Mouse (Mus musculus): ENCODE measurements at regions not wholly inside any gene's neighbourhood (a gene's known extent, or its start where the extent isn't known, plus 50 kb on each side); places are given as distances from the start of the nearest gene placed in this dataset.

DNA sequence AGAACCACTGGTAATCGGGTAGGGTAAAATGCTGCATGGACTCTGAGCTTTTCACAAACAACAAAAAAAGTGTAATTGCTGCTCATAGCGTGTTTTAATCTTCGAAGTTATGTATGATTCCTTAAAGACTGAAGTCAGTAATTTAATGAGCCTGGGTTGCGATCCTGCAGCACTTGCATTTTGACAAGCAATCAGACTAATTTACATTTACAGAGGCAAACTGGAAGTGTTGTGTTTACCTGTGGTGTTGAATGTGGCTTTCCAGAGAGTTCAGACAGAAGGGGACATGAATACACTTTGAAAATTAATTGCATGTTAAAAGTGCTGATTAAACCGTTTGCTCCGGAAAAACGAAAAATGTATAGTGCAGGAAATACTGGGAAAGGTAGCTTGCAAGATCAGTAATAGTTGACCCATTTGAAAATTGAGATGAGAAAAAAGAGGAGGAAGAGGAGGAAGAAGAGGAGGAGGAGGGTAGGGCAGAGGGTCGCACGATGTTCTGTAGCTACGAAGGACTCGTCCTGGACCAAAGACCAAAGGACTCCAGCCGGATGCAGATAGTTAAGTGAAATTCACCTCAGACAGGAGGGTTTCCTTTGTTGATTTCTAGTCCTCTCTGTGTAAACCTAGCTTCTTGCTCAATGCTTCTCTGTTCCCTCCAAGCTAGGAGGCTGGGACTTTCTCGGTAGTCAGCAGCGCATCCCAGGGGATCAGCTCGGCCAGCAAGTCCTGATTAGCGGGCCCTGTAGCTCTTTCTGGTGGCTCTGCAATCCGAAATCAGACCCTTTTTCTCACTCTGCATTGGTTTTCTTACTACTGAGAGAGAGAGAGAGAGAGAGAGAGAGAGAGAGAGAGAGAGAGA lies 1589.0 kb downstream of the 4930444P10Rik start:
- Histone ChIP-seq H3K27ac (ENCODE audit: low read depth, low read length) (no peak overlapping the region), H3K9me3 (ENCODE audit: low read length) (no peaks in the 10 kb centered on the region), H3K27me3 (ENCODE audit: insufficient read depth, low read length) (peaks cover 37% of the 10 kb centered on the region), H3K4me1 (ENCODE audit: insufficient read depth) (no peaks in the 10 kb centered on the region), H3K36me3 (ENCODE audit: insufficient read depth) (no peaks in the 10 kb centered on the region), H3K9ac (no peak overlapping the region), H3K4me3 (ENCODE audit: low read depth, low read length) (no peak overlapping the region), H3K4me2 (ENCODE audit: low read depth) (no peak overlapping the region)
- ATAC-seq (peak; percentile 37; the same call in 1 of the 2 replicates), DNase-seq (peak; percentile 75)
- no peak for TF ChIP-seq CTCF (IDR thresholded peaks at IDR 0.05; ENCODE audit: low read depth)
- whole genome bisulfite sequencing, result 8% methylated on average over 17 of the region's 17 CpGs

DNA sequence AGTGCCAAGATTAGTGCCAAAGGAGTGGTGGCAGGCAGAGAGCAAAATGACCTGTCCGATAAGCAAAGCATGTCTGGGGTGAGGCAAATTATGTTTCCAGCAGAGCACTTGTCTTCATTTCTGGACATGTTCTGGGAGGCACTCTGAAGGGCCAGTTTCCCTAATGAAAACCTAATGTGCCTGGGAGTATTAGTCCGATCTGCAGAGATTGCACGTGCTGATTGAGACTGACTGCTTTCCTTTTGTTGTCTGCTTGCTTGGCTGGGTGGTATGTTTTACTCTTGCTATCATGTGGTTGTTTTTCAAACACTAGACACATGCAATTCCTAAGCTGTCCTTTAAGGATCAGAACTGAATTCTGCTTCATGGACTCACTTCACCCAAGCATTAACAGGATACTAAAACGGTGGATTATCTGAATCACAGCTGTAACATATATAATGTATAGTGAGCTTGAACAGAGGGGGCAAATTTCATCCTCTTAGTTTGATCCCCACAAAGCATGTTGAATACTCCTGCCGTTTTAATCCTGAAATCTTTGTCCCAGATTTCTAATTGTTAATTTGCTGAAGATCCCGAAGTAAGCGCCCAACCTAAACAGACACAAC lies 1589.8 kb downstream of the 4930444P10Rik start:
- TF ChIP-seq CTCF (IDR thresholded peaks at IDR 0.05; ENCODE audit: low read depth), result no peak
- ATAC-seq (no peak), DNase-seq (no peak)
- WGBS, result 28% methylated on average over 7 of the region's 7 CpGs
- no peaks in the 10 kb centered on the region for H3K4me1 ChIP-seq (ENCODE audit: insufficient read depth)
- H3K36me3 ChIP-seq (ENCODE audit: insufficient read depth), result no peaks in the 10 kb centered on the region
- H3K9ac ChIP-seq, result no peak overlapping the region
- H3K4me2 ChIP-seq (ENCODE audit: low read depth), result no peak overlapping the region
- H3K27ac ChIP-seq (ENCODE audit: low read depth, low read length), result no peak overlapping the region
- no peaks in the 10 kb centered on the region for H3K9me3 ChIP-seq (ENCODE audit: low read length)
- no peak overlapping the region for H3K4me3 ChIP-seq (ENCODE audit: low read depth, low read length)
- H3K27me3 ChIP-seq (ENCODE audit: insufficient read depth, low read length), result peaks cover 37% of the 10 kb centered on the region

DNA sequence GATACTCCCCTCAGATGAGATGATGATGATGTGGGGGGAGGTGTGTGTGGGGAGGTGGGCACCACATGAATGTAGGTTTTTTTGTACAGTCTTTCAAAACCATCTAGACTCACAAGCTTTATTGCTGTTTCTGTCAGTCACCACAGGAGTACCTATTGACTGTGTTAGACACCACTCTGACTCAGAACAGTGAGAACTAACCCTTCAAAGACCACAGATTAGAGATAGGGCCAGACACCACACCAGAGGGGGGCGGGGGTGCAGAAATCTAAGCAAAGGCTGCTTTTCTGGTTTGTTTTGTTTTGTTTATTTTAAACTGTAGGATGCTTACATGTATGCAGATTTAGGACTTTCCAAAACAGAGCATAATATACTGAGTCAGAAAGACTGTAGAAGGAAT lies 1594.0 kb downstream of the 4930444P10Rik start:
- 83% methylated on average over 1 of the region's 1 CpGs for WGBS
- DNase-seq (no peak), ATAC-seq (no peak)
- Histone ChIP-seq H3K4me3 (ENCODE audit: low read depth, low read length) (no peak overlapping the region), H3K9me3 (ENCODE audit: low read length) (no peaks in the 10 kb centered on the region), H3K4me2 (ENCODE audit: low read depth) (no peak overlapping the region), H3K4me1 (ENCODE audit: insufficient read depth) (no peaks in the 10 kb centered on the region), H3K36me3 (ENCODE audit: insufficient read depth) (no peaks in the 10 kb centered on the region), H3K27ac (ENCODE audit: low read depth, low read length) (no peak overlapping the region), H3K9ac (no peak overlapping the region), H3K27me3 (ENCODE audit: insufficient read depth, low read length) (peaks cover 12% of the 10 kb centered on the region; the same call in 1 of the 2 replicates)
- no peak for TF ChIP-seq CTCF (IDR thresholded peaks at IDR 0.05; ENCODE audit: low read depth)

DNA sequence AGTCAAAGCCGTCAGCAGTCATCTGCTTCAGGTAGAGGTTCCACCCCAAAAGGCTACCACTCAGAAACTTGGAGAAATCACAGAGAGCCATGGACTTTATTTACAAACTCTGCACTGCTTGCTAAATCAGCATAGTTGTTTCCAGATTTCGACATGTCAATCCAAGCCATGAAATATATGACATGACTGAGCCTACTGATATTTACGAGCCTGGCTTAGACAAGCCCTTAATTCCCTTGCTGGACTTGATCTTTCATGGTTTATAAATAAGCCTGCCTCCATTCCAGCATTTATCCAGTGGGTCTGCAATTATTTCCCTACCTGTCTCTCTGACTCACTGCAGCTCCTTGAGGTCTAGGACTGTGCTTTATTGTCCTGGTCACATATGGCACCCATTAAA lies 1603.1 kb downstream of the 4930444P10Rik start:
- 82% methylated on average over 3 of the region's 3 CpGs for WGBS
- no peak overlapping the region for H3K27ac ChIP-seq (ENCODE audit: low read depth, low read length)
- ATAC-seq, result no peak
- H3K27me3 ChIP-seq (ENCODE audit: insufficient read depth, low read length), result no peaks in the 10 kb centered on the region
- H3K4me1 ChIP-seq (ENCODE audit: insufficient read depth), result no peaks in the 10 kb centered on the region
- DNase-seq, result no peak
- H3K4me2 ChIP-seq (ENCODE audit: low read depth), result no peak overlapping the region
- no peaks in the 10 kb centered on the region for H3K9me3 ChIP-seq (ENCODE audit: low read length)
- no peak for TF ChIP-seq CTCF (IDR thresholded peaks at IDR 0.05; ENCODE audit: low read depth)
- H3K4me3 ChIP-seq (ENCODE audit: low read depth, low read length), result no peak overlapping the region
- no peaks in the 10 kb centered on the region for H3K36me3 ChIP-seq (ENCODE audit: insufficient read depth)
- H3K9ac ChIP-seq, result no peak overlapping the region

DNA sequence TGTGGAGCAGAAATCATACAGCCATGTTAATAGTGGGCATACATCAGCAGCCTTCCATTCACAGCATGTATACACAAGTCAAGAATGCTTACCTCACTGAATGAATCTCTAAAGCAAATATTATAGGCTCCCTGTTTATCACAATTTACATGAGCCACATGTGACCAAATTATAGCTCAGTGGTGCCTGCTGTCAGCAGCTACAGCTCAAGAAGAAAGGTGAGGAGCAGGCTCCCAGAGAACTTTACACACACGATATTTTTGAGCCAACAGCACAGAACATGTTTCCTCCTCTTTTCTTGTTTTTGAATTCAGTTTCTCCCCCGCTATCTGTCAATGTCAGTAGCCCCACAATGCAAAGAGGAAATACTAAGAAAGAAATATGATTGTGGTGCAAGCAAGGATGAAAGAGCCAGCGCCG lies 1605.4 kb downstream of the 4930444P10Rik start:
- Histone ChIP-seq H3K36me3 (ENCODE audit: insufficient read depth) (no peaks in the 10 kb centered on the region), H3K4me1 (ENCODE audit: insufficient read depth) (no peaks in the 10 kb centered on the region), H3K27me3 (ENCODE audit: insufficient read depth, low read length) (no peaks in the 10 kb centered on the region), H3K9ac (no peak overlapping the region), H3K4me2 (ENCODE audit: low read depth) (no peak overlapping the region), H3K27ac (ENCODE audit: low read depth, low read length) (no peak overlapping the region), H3K9me3 (ENCODE audit: low read length) (no peaks in the 10 kb centered on the region), H3K4me3 (ENCODE audit: low read depth, low read length) (no peak overlapping the region)
- DNase-seq, result no peak
- WGBS, result 72% methylated on average over 4 of the region's 4 CpGs
- no peak for ATAC-seq
- TF ChIP-seq CTCF (IDR thresholded peaks at IDR 0.05; ENCODE audit: low read depth), result no peak

DNA sequence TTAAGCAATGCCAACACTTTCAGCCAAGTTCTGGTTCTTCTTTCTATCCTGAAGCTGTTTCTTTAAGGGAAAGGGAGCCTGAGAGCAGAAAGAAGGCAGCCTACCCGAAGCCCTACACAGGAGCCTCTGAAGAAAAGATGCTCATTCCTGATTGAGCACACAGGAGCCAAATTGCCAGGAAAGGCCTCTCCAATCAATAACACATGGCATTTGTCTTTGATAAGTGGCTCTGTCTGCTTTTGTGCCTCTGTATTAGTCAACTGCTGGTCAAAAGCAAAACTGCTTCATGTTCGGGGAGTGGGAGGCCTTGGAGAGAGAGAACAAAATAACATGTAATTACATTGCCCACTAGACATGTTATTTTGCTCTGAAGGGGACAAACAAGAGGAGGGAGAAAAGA lies 1607.4 kb downstream of the 4930444P10Rik start:
- H3K27ac ChIP-seq (ENCODE audit: low read depth, low read length), result no peak overlapping the region
- no peaks in the 10 kb centered on the region for H3K9me3 ChIP-seq (ENCODE audit: low read length)
- H3K4me2 ChIP-seq (ENCODE audit: low read depth), result no peak overlapping the region
- 41% methylated on average over 2 of the region's 2 CpGs for WGBS
- no peak overlapping the region for H3K9ac ChIP-seq
- no peaks in the 10 kb centered on the region for H3K27me3 ChIP-seq (ENCODE audit: insufficient read depth, low read length)
- H3K36me3 ChIP-seq (ENCODE audit: insufficient read depth), result no peaks in the 10 kb centered on the region
- DNase-seq (no peak), ATAC-seq (no peak)
- H3K4me1 ChIP-seq (ENCODE audit: insufficient read depth), result no peaks in the 10 kb centered on the region
- H3K4me3 ChIP-seq (ENCODE audit: low read depth, low read length), result no peak overlapping the region
- no peak for TF ChIP-seq CTCF (IDR thresholded peaks at IDR 0.05; ENCODE audit: low read depth)

All from forebrain, postnatal 0 days (tissue).